Mouse (Mus musculus): Measurements from ENCODE around the gene Mgarp. TPM values are rescaled to one million over a fixed set of nuclear protein-coding genes. Genes with fewer than 3 reads are reported as not detected.
"Not testable (repeated sequence)": the region's sequence is repeated elsewhere in the genome, so short reads cannot be mapped to it uniquely, and the experiment has no call there.

Gene Mgarp
- total RNA-seq, 2 experiments from 2014 or later = 0.33 to 0.34 TPM

GRCm38 (mm10) chr3:51344182-51344581, 52.4 kb downstream of the Mgarp start:
- intact Hi-C loops (cut with DNase I); DNase-seq: not testable (repeated sequence)

GRCm38 (mm10) chr3:51343260-51343659, 53.3 kb downstream of the Mgarp start:
- intact Hi-C loops (cut with DNase I) = no loop called here
- no peak for DNase-seq

- no peak for DNase-seq
- intact Hi-C loops (cut with DNase I) = no loop called here
Measured at GRCm38 (mm10) chr3:51342152-51342551, 54.4 kb downstream of the Mgarp start.

- intact Hi-C loops (cut with DNase I) = no loop called here
- DNase-seq = peak; percentile 92 to 96
Measured at GRCm38 (mm10) chr3:51341268-51342081, 55.1 kb downstream of the Mgarp start.

GRCm38 (mm10) chr3:51340552-51341267, 55.8 kb downstream of the Mgarp start, which contains the start of gene Elf2:
Gene Elf2 (minus strand): TSS chr3:51340663.
- peak; percentile 91 to 94 for DNase-seq
- intact Hi-C loops (cut with DNase I) = no loop called here

DNA sequence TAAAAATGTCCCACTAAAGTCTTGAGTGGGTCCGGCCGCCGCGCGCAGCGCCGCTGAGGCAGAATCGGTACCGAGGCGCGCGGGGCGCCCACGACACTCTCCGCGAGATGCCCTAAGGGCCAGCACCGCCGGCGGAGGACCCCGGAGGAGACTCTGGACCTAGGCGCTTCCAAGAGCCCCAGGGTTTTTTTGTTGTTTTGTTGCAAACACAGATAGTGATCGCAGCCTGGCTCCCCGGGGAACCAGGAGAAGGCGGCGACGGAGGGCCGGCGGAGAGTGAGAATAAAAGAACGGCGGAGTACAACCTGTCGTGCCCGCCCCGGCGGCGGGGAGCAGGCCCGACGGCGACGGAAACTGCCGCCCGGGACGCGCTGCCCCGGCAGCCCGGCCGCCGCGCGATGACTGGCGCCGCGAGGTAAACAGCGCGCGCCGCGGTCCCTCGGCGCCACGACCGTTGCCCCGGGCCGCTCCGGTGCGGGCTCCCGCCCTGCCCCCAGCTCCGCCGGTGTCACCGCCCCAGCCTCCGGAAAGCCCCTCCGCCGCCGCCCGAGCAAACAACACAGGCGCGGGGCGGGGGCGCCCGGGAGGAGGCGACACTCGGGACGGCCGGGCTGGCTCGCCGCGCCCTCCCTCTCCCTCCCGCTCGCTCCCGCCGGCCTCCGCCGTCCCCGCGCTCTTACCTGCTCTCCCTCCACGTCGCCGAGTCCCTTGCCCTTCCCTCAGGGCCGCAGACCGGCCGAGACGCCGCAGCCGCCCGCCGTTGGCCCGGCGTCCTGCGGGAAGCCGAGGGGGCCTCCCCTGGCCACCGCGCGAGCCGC, 56.6 kb downstream of the Mgarp start:
- peak; percentile 62 to 71 for DNase-seq
- intact Hi-C loops (cut with DNase I) = no loop called here

DNA sequence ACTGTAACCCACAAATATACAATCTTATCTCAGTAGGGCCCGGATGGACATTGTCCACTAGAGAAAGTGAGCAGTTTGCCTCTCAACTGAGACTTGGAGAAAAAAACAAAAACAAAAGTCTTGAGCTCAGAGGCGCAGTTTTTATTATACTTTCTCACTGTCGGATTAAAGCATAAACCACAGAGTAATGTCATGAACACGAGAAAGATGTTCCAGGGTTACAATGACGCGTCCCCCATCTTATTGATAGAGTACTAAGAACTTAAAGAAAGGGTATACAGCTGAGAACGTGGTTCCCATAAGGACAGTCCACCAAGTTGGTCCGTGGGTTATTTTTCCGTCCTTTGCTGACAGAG, 57.2 kb downstream of the Mgarp start:
- no peak for DNase-seq
- intact Hi-C loops (cut with DNase I) = no loop called here

Other genes with a start within 250 kb of the Mgarp start
- gene Noct, start 172.3 kb downstream of the Mgarp start, total RNA-seq (2021) = 10 to 100 TPM; 53.9 to 68.6 TPM
- 10 to 100 TPM; 72.0 to 72.9 TPM for gene Elf2, start 56.1 kb downstream of the Mgarp start, total RNA-seq (2021)
- 1,000 to 10,000 TPM; 1,427 to 1,430 TPM for gene Ndufc1, start 12.2 kb upstream of the Mgarp start, total RNA-seq (2021)
- 10 to 100 TPM; 44.8 to 45.0 TPM for gene Naa15, start 18.4 kb upstream of the Mgarp start, total RNA-seq (2021)
- 10 to 100 TPM in 1 of 2 experiments, 1 to 10 TPM in 1; 9.3 to 10.3 TPM for gene Rab33b, start 87.2 kb upstream of the Mgarp start, total RNA-seq (2021)
- gene Setd7, start 164.1 kb upstream of the Mgarp start, total RNA-seq (2021) = 10 to 100 TPM; 56.2 to 56.7 TPM

Measured in heart, postnatal 14 days (tissue).